Mouse (Mus musculus) mouse embryonic stem cell (cell line): ENCODE results near the gene Mettl24.

ENCODE experiments used
- in situ Hi-C, 2 experiments: fragments of 300-500 bp; cut with MboI; formaldehyde crosslinking; loops; 1 replicate in 1 of 2; 3 replicates in 1 of 2; pipeline ENCODE4 v1.14.3; 2019 to 2020; ENCODE audit warnings: low sequenced_read_pairs in 2 of 2, low pct_unique_long_range_greater_than_20kb in 1 of 2, mixed read lengths in 1 of 2; ENCODE audit not compliant: unreplicated experiment in 1 of 2

Gene Mettl24

GRCm38 (mm10) chr10:40845626-40846025, 162.5 kb downstream of the Mettl24 start:
- in situ Hi-C loops: no loop called here

- in situ Hi-C loops: no loop called here
Measured at GRCm38 (mm10) chr10:40847176-40847874, 164.2 kb downstream of the Mettl24 start.

DNA sequence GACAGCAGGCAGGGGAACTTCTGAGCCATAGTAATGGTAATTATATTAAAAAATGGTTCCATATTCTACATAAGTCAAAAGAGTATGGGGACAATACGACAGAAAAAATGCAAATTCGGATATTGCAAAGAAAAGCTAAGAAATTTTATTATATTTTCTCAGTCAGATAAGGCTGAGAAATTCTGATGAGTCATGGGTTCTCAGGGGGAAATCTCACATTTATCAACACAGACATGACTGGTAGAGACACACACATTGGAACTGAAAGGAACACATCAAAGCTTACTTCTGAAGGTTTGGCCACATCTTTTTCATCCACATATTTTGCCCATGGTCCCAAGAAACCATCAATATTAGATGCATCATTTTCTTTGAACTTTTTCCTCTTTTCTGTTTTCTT, 167.6 kb downstream of the Mettl24 start:
- in situ Hi-C loops: no loop called here

- in situ Hi-C loops: no loop called here
Measured at GRCm38 (mm10) chr10:40851138-40851537, 168.1 kb downstream of the Mettl24 start.

- in situ Hi-C loops: no loop called here
Measured at GRCm38 (mm10) chr10:40855616-40856015, 172.5 kb downstream of the Mettl24 start.

DNA sequence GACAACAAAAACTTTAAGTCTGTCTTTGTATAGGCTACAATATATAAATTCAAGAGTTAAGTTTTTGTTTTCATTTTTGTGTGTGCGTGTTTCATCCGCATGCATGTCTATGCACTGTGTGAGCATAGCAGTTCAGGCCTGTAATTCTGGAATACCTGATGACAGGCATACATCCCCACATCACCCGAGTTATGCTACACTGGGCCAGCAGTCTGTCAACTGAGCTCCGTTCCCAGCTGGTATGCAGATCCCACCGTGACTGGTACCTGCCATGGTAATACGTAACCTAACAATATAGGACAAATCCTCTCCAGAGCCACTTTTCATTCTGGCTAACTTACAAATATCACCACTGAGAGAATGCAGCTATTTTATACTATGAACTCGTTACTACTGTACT, 173.6 kb downstream of the Mettl24 start:
- in situ Hi-C loops: no loop called here

DNA sequence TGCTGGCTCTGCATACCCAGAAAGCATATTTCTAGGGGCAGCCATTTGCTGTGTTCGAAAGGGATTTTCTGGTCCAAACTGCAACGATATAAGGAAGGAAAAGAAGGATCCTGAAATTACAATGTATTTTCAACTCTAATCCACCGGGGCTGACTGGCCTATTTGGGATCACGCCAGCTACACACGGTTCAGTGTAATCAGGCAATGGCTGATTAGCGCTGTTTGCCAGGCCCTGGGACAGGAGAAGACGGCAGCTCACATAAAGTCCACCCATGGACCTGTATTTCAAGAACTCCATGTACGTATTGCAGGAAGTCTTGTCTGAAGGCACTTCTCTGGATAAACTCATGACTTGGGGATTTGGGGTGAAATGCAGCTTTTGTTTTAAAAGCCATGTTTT, 174.5 kb downstream of the Mettl24 start:
- in situ Hi-C loops: no loop called here
